Mouse (Mus musculus) embryonic fibroblast, embryonic 13.5 days (primary cell): ENCODE results near the gene Psmc1.

Experiments
- CTCF ChIP-seq: IDR thresholded peaks from 2 replicates; pipeline ENCODE4 v1.5.1; 2011; ENCODE audit warnings: mild to moderate bottlenecking, control low read depth, low read length, moderate library complexity, borderline replicate concordance; ENCODE audit not compliant: insufficient read depth
- POLR2A ChIP-seq: IDR thresholded peaks from 2 replicates; pipeline ENCODE4 v1.6.1; 2011; ENCODE audit warnings: low read depth, mild to moderate bottlenecking, control low read depth, low read length, moderate library complexity

DNA sequence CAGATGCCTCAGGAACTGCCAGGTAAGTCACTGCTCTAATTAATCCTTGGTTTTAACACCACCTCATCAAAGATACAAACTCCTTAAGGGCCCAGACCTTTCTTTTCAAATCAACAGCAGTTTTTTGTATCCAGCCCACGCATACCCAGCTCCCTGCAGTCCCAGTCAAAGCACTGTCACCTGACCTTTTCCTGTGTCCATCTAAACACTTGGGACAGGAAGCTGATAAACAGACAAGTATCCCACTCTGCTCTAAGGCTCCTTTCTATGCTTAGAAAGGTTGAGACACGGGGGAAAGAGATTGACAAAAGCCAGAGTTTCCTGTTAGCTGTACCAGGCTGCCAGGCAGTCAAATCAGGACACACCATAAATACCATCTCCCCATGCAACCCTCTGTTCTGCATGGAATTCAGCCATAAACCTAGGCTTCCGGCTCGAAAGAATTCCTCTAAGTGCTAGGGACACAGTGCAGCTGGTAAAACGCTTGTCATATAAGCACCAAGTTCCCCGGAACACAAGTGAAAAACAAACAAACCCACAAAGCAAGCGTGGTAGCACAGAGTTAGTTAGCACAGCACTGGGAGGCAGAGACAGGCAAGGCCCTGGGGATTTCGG, 18.0 kb downstream of the Psmc1 start:
- TF ChIP-seq POLR2A (no peak), CTCF (no peak)
